8 mouse cellular contexts compared by ENCODE assay signal in genomic region chr14:20660827-20661660, GRCm38 (mm10). TPM values are rescaled to one million over a fixed set of nuclear protein-coding genes. Genes with fewer than 3 reads are reported as not detected.
A peak's percentile ranks its signal among the peaks of the same experiment; 100 is the strongest.
DNase-seq lines count a peak whose midpoint lies in the region; ATAC-seq and TF ChIP-seq lines count a peak whose summit lies in the region.

No protein-coding gene starts in this region.

- peak overlapping the region; percentile 50 for H3K9ac ChIP-seq in lung, postnatal 0 days (replicated peaks; ENCODE audit: low read depth)

- peak overlapping the region; percentile 95 for H3K4me2 ChIP-seq in lung, postnatal 0 days (replicated peaks; ENCODE audit: low read depth, low read length)

- peak; percentile 94 for ATAC-seq in lung, postnatal 0 days

- H3K36me3 ChIP-seq in hindbrain, embryonic 10.5 days, result no peaks in the 10 kb centered on the region
- no peaks in the 10 kb centered on the region for H3K36me3 ChIP-seq in lung, postnatal 0 days (ENCODE audit: insufficient read depth, low read length)

- H3K4me3 ChIP-seq in hindbrain, embryonic 10.5 days, result peak overlapping the region; percentile 76
- H3K4me3 ChIP-seq in lung, postnatal 0 days (ENCODE audit: low read depth, low read length), result peak overlapping the region; percentile 55

- 2% methylated on average over 52 of the region's 52 CpGs for WGBS in hindbrain, embryonic 10.5 days
- WGBS in lung, postnatal 0 days, result 2% methylated on average over 52 of the region's 52 CpGs

- peak; percentile 86 for DNase-seq in MEL-GATA-1-ER (ENCODE audit: extremely low read depth, low read depth)
- peak; percentile 96 for DNase-seq in cerebellum, adult 8-10 months
- DNase-seq in forelimb bud, embryonic 11.5 days (ENCODE audit: low read depth, low spot score), result peak; percentile 98
- peak; percentile 92 for DNase-seq in hindbrain, embryonic 10.5 days (ENCODE audit: low spot score)
- peak; percentile 95 for DNase-seq in layer of hippocampus, adult 9-11 months
- DNase-seq in lung, postnatal 0 days (ENCODE audit: low spot score), result peak; percentile 98
- DNase-seq in ovary, postnatal 14 days (ENCODE audit: low spot score), result peak; percentile 91
- DNase-seq in thymus, postnatal 14 days, result peak; percentile 94

- H3K4me1 ChIP-seq in hindbrain, embryonic 10.5 days (replicated peaks), result peaks cover 34% of the 10 kb centered on the region
- H3K4me1 ChIP-seq in lung, postnatal 0 days (ENCODE audit: insufficient read depth, low read depth, low read length), result peaks cover 3% of the 10 kb centered on the region; the same call in 1 of the 2 replicates

- peak overlapping the region; percentile 89 for H3K27ac ChIP-seq in hindbrain, embryonic 10.5 days
- H3K27ac ChIP-seq in lung, postnatal 0 days (ENCODE audit: low read length), result peak overlapping the region; percentile 71

- TF ChIP-seq CTCF in lung, postnatal 0 days (IDR thresholded peaks at IDR 0.05), result peak; percentile 89

- TF ChIP-seq EP300 in lung, postnatal 0 days (IDR thresholded peaks at IDR 0.05), result peak; percentile 9; the same call in 1 of the 2 replicates

- H3K9me3 ChIP-seq in hindbrain, embryonic 10.5 days, result no peaks in the 10 kb centered on the region
- H3K9me3 ChIP-seq in lung, postnatal 0 days (ENCODE audit: low read length), result no peaks in the 10 kb centered on the region

- H3K27me3 ChIP-seq in hindbrain, embryonic 10.5 days (ENCODE audit: insufficient read depth, poor library complexity, severe bottlenecking), result peaks cover 34% of the 10 kb centered on the region
- H3K27me3 ChIP-seq in lung, postnatal 0 days (replicated peaks; ENCODE audit: insufficient read depth, low read length), result no peaks in the 10 kb centered on the region

RNA-seq across cellular contexts. Expression of gene Myoz1, which starts 4.7 kb away (rescaled TPM):
- 0.27 and 0.51 TPM in 2 replicates for polyA plus RNA-seq in hindbrain, embryonic 10.5 days (2016; fragmentation: Nextera tagmentation; extraction: Ambion mirVana)
- 0.38 and 0.40 TPM in 2 replicates for polyA plus RNA-seq in lung, postnatal 0 days (2015; fragmentation: Nextera tagmentation; extraction: Ambion mirVana)

RNA-seq across cellular contexts. Expression of gene Synpo2l, which starts 7.1 kb away (rescaled TPM):
- polyA plus RNA-seq in hindbrain, embryonic 10.5 days (2016; fragmentation: Nextera tagmentation; extraction: Ambion mirVana), result 0.21 and 0.46 TPM in 2 replicates
- polyA plus RNA-seq in lung, postnatal 0 days (2015; fragmentation: Nextera tagmentation; extraction: Ambion mirVana), result 0.63 and 0.96 TPM in 2 replicates

RNA-seq across cellular contexts. Expression of gene Sec24c, which starts 13.1 kb away (rescaled TPM):
- polyA plus RNA-seq in hindbrain, embryonic 10.5 days (2016; fragmentation: Nextera tagmentation; extraction: Ambion mirVana), result 111 and 112 TPM in 2 replicates
- polyA plus RNA-seq in lung, postnatal 0 days (2015; fragmentation: Nextera tagmentation; extraction: Ambion mirVana), result 37.6 and 40.1 TPM in 2 replicates

RNA-seq across cellular contexts. Expression of gene Usp54, which starts 20.2 kb away (rescaled TPM):
- 12.7 and 14.0 TPM in 2 replicates for polyA plus RNA-seq in hindbrain, embryonic 10.5 days (2016; fragmentation: Nextera tagmentation; extraction: Ambion mirVana)
- polyA plus RNA-seq in lung, postnatal 0 days (2015; fragmentation: Nextera tagmentation; extraction: Ambion mirVana), result 3.9 and 5.0 TPM in 2 replicates

RNA-seq across cellular contexts. Expression of gene Fut11, which starts 33.7 kb away (rescaled TPM):
- polyA plus RNA-seq in hindbrain, embryonic 10.5 days (2016; fragmentation: Nextera tagmentation; extraction: Ambion mirVana), result 20.1 and 20.7 TPM in 2 replicates
- 24.2 and 26.3 TPM in 2 replicates for polyA plus RNA-seq in lung, postnatal 0 days (2015; fragmentation: Nextera tagmentation; extraction: Ambion mirVana)

Comparison
In these comparisons a context has a peak if more than half of its experiments do, and no peak if none do; other contexts are left out.
1. Peak in every context shown above with its lines: DNase-seq, ATAC-seq, H3K4me3 ChIP-seq and H3K27ac ChIP-seq.